Mouse (Mus musculus): ENCODE data around the gene Ptrh2. TPM values are rescaled to one million over a fixed set of nuclear protein-coding genes. Genes with fewer than 3 reads are reported as not detected.
"Not testable (repeated sequence)": the region's sequence is repeated elsewhere in the genome, so short reads cannot be mapped to it uniquely, and the experiment has no call there.

Ptrh2 gene
- polyA plus RNA-seq, 1 experiment from 2014 or later, result 43.6 TPM

GRCm38 (mm10) chr11:86724982-86725381 lies 41.2 kb downstream of the Ptrh2 start:
- 95% methylated on average over 7 of the region's 7 CpGs for WGBS
- no peak overlapping the region for H3K4me3 ChIP-seq (ENCODE audit: low read depth, low read length)
- ATAC-seq (ENCODE audit: insufficient number of reproducible peaks, low FRiP score, low TSS enrichment, low read depth) (no peak), DNase-seq (ENCODE audit: low spot score) (no peak)
- H3K4me2 ChIP-seq (ENCODE audit: low read depth, severe bottlenecking), result no peak overlapping the region
- no peaks in the 10 kb centered on the region for H3K4me1 ChIP-seq (ENCODE audit: control insufficient read depth, insufficient read depth, low read length)
- H3K27ac ChIP-seq (replicated peaks; ENCODE audit: low read depth, low read length), result no peak overlapping the region
- no peaks in the 10 kb centered on the region for H3K9me3 ChIP-seq (ENCODE audit: control insufficient read depth, low read length)
- no peak overlapping the region for H3K9ac ChIP-seq (ENCODE audit: low read length)
- peaks cover 8% of the 10 kb centered on the region; the same call in 1 of the 2 replicates for H3K36me3 ChIP-seq (ENCODE audit: control insufficient read depth, insufficient read depth, low read length)
- no peaks in the 10 kb centered on the region for H3K27me3 ChIP-seq (ENCODE audit: control insufficient read depth, insufficient read depth, low read length)

- Histone ChIP-seq H3K9me3 (ENCODE audit: control insufficient read depth, low read length) (no peaks in the 10 kb centered on the region), H3K4me1 (ENCODE audit: control insufficient read depth, insufficient read depth, low read length) (no peaks in the 10 kb centered on the region), H3K9ac (ENCODE audit: low read length) (no peak overlapping the region), H3K4me3 (ENCODE audit: low read depth, low read length) (no peak overlapping the region), H3K27me3 (ENCODE audit: control insufficient read depth, insufficient read depth, low read length) (no peaks in the 10 kb centered on the region), H3K27ac (replicated peaks; ENCODE audit: low read depth, low read length) (no peak overlapping the region), H3K4me2 (ENCODE audit: low read depth, severe bottlenecking) (no peak overlapping the region), H3K36me3 (ENCODE audit: control insufficient read depth, insufficient read depth, low read length) (peaks cover 8% of the 10 kb centered on the region; the same call in 1 of the 2 replicates)
- ATAC-seq (ENCODE audit: insufficient number of reproducible peaks, low FRiP score, low TSS enrichment, low read depth), result no peak
- DNase-seq (ENCODE audit: low spot score), result no peak
Observed at GRCm38 (mm10) chr11:86725607-86726006, 41.8 kb downstream of the Ptrh2 start.

- WGBS, result 90% methylated on average over 2 of the region's 2 CpGs
- no peaks in the 10 kb centered on the region for H3K9me3 ChIP-seq (ENCODE audit: control insufficient read depth, low read length)
- ATAC-seq (ENCODE audit: insufficient number of reproducible peaks, low FRiP score, low TSS enrichment, low read depth), result no peak
- no peak for DNase-seq (ENCODE audit: low spot score)
- no peaks in the 10 kb centered on the region for H3K4me1 ChIP-seq (ENCODE audit: control insufficient read depth, insufficient read depth, low read length)
- no peaks in the 10 kb centered on the region for H3K27me3 ChIP-seq (ENCODE audit: control insufficient read depth, insufficient read depth, low read length)
- H3K27ac ChIP-seq (replicated peaks; ENCODE audit: low read depth, low read length), result no peak overlapping the region
- H3K4me3 ChIP-seq (ENCODE audit: low read depth, low read length), result no peak overlapping the region
- peaks cover 2% of the 10 kb centered on the region; the same call in 1 of the 2 replicates for H3K36me3 ChIP-seq (ENCODE audit: control insufficient read depth, insufficient read depth, low read length)
- H3K4me2 ChIP-seq (ENCODE audit: low read depth, severe bottlenecking), result no peak overlapping the region
- H3K9ac ChIP-seq (ENCODE audit: low read length), result no peak overlapping the region
Observed at GRCm38 (mm10) chr11:86731443-86731842, 47.7 kb downstream of the Ptrh2 start.

GRCm38 (mm10) chr11:86734241-86734939 lies 50.6 kb downstream of the Ptrh2 start:
- Histone ChIP-seq H3K27me3 (ENCODE audit: control insufficient read depth, insufficient read depth, low read length) (no peaks in the 10 kb centered on the region), H3K27ac (replicated peaks; ENCODE audit: low read depth, low read length) (no peak overlapping the region), H3K4me1 (ENCODE audit: control insufficient read depth, insufficient read depth, low read length) (no peaks in the 10 kb centered on the region), H3K4me3 (ENCODE audit: low read depth, low read length) (no peak overlapping the region), H3K9me3 (ENCODE audit: control insufficient read depth, low read length) (no peaks in the 10 kb centered on the region), H3K36me3 (ENCODE audit: control insufficient read depth, insufficient read depth, low read length) (no peaks in the 10 kb centered on the region; the same call in 1 of the 2 replicates), H3K9ac (ENCODE audit: low read length) (no peak overlapping the region), H3K4me2 (ENCODE audit: low read depth, severe bottlenecking) (no peak overlapping the region)
- ATAC-seq (ENCODE audit: insufficient number of reproducible peaks, low FRiP score, low TSS enrichment, low read depth) (no peak), DNase-seq (ENCODE audit: low spot score) (no peak)
- 86% methylated on average over 10 of the region's 10 CpGs for WGBS

- ATAC-seq (ENCODE audit: insufficient number of reproducible peaks, low FRiP score, low TSS enrichment, low read depth) (no peak), DNase-seq (ENCODE audit: low spot score) (no peak)
- no peak overlapping the region for H3K4me2 ChIP-seq (ENCODE audit: low read depth, severe bottlenecking)
- H3K9ac ChIP-seq (ENCODE audit: low read length), result no peak overlapping the region
- WGBS, result 92% methylated on average over 4 of the region's 4 CpGs
- H3K36me3 ChIP-seq (ENCODE audit: control insufficient read depth, insufficient read depth, low read length), result no peaks in the 10 kb centered on the region; the same call in 1 of the 2 replicates
- no peak overlapping the region for H3K4me3 ChIP-seq (ENCODE audit: low read depth, low read length)
- H3K27ac ChIP-seq (replicated peaks; ENCODE audit: low read depth, low read length), result no peak overlapping the region
- no peaks in the 10 kb centered on the region for H3K4me1 ChIP-seq (ENCODE audit: control insufficient read depth, insufficient read depth, low read length)
- H3K9me3 ChIP-seq (ENCODE audit: control insufficient read depth, low read length), result no peaks in the 10 kb centered on the region
- no peaks in the 10 kb centered on the region for H3K27me3 ChIP-seq (ENCODE audit: control insufficient read depth, insufficient read depth, low read length)
Observed at GRCm38 (mm10) chr11:86734993-86735392, 51.2 kb downstream of the Ptrh2 start.

- Histone ChIP-seq H3K4me2 (ENCODE audit: low read depth, severe bottlenecking) (no peak overlapping the region), H3K27me3 (ENCODE audit: control insufficient read depth, insufficient read depth, low read length) (no peaks in the 10 kb centered on the region), H3K27ac (replicated peaks; ENCODE audit: low read depth, low read length) (no peak overlapping the region), H3K36me3 (ENCODE audit: control insufficient read depth, insufficient read depth, low read length) (no peaks in the 10 kb centered on the region; the same call in 1 of the 2 replicates), H3K9me3 (ENCODE audit: control insufficient read depth, low read length) (no peaks in the 10 kb centered on the region), H3K4me3 (ENCODE audit: low read depth, low read length) (no peak overlapping the region), H3K9ac (ENCODE audit: low read length) (no peak overlapping the region), H3K4me1 (ENCODE audit: control insufficient read depth, insufficient read depth, low read length) (no peaks in the 10 kb centered on the region)
- ATAC-seq (ENCODE audit: insufficient number of reproducible peaks, low FRiP score, low TSS enrichment, low read depth) (no peak), DNase-seq (ENCODE audit: low spot score) (no peak)
- WGBS, result 69% methylated on average over 8 of the region's 8 CpGs
Observed at GRCm38 (mm10) chr11:86737301-86738000, 53.7 kb downstream of the Ptrh2 start.

GRCm38 (mm10) chr11:86738308-86738707 lies 54.5 kb downstream of the Ptrh2 start:
- not testable (repeated sequence) for H3K9me3 ChIP-seq (ENCODE audit: control insufficient read depth, low read length); H3K4me3 ChIP-seq (ENCODE audit: low read depth, low read length); H3K4me2 ChIP-seq (ENCODE audit: low read depth, severe bottlenecking); H3K27ac ChIP-seq (replicated peaks; ENCODE audit: low read depth, low read length); H3K27me3 ChIP-seq (ENCODE audit: control insufficient read depth, insufficient read depth, low read length); H3K4me1 ChIP-seq (ENCODE audit: control insufficient read depth, insufficient read depth, low read length); H3K9ac ChIP-seq (ENCODE audit: low read length); ATAC-seq (ENCODE audit: insufficient number of reproducible peaks, low FRiP score, low TSS enrichment, low read depth); H3K36me3 ChIP-seq (ENCODE audit: control insufficient read depth, insufficient read depth, low read length); DNase-seq (ENCODE audit: low spot score)
- 65% methylated on average over 1 of the region's 1 CpGs for WGBS

GRCm38 (mm10) chr11:86738956-86739355 lies 55.2 kb downstream of the Ptrh2 start:
- H3K4me3 ChIP-seq (ENCODE audit: low read depth, low read length), result no peak overlapping the region
- H3K9me3 ChIP-seq (ENCODE audit: control insufficient read depth, low read length), result no peaks in the 10 kb centered on the region
- H3K27me3 ChIP-seq (ENCODE audit: control insufficient read depth, insufficient read depth, low read length), result no peaks in the 10 kb centered on the region
- ATAC-seq (ENCODE audit: insufficient number of reproducible peaks, low FRiP score, low TSS enrichment, low read depth) (no peak), DNase-seq (ENCODE audit: low spot score) (no peak)
- H3K9ac ChIP-seq (ENCODE audit: low read length), result no peak overlapping the region
- H3K4me2 ChIP-seq (ENCODE audit: low read depth, severe bottlenecking), result no peak overlapping the region
- H3K36me3 ChIP-seq (ENCODE audit: control insufficient read depth, insufficient read depth, low read length), result no peaks in the 10 kb centered on the region; the same call in 1 of the 2 replicates
- WGBS, result 92% methylated on average over 1 of the region's 1 CpGs
- no peak overlapping the region for H3K27ac ChIP-seq (replicated peaks; ENCODE audit: low read depth, low read length)
- no peaks in the 10 kb centered on the region for H3K4me1 ChIP-seq (ENCODE audit: control insufficient read depth, insufficient read depth, low read length)

Data from limb, embryonic 11.5 days (tissue).